Mouse (Mus musculus) T-cell, adult 2 months (primary cell): ENCODE results near the gene Sec24d.

ENCODE experiments used
- DNase-seq: peaks from one replicate; pipeline ENCODE4 v3.0.0; 2022; ENCODE audit warnings: low spot score

Gene Sec24d

DNA sequence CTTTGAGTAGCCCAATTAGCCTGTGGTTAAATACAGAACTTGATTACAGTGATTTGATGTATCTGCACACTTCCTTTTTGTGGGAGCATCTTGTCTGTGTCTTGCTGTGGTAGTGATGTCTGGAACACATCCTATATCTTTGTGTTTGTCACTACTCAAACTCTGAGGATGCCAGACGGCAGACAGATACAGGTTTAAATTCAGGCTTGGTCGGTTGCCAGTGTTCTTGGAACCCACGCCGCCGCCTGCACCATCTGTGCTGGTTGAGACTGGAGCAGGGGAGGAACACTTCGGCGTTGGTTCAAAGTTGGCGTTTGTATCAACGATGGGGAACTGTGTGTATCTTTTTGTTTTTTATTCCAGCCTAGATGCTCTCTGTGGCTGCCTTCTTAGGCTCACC is 31.0 kb downstream of the Sec24d start:
- DNase-seq, result no peak

DNA sequence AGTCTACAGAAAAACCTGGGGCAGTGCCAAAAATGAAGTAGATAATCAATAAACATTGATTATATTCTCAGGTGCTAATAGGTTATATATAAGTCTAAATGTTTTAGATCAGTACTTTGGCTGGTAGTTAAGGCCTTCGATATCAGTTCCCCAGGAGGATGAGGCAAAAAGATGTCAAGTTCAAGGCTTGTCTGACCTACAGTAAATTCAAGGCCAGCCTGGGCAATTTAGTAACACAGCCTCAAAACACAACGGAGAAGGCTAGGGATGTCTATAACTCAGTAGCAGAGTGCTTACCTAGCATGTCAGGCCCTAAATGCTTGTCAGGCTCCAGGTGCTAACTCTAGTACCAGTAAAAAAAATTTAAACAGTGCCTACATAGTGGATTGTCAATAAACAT is 34.3 kb downstream of the Sec24d start:
- no peak for DNase-seq

DNA sequence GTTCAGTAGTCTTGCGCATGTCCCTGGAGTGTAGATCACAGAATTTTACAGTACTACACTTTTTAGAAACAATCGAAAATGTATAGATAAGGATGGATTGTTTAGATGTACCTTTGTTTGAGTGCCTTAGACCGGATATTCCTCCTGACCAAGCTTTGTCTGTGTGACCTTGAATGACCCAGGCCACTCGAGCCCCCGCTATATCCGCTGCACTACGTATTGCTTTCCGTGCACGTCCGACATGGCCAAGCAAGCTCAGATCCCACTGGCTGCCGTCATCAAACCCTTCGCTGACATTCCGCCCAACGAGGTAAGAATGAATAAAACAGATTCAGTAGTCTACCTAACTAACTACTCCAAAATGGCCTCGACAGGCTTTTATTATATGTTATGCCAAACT is 38.4 kb downstream of the Sec24d start:
- DNase-seq, result no peak

DNA sequence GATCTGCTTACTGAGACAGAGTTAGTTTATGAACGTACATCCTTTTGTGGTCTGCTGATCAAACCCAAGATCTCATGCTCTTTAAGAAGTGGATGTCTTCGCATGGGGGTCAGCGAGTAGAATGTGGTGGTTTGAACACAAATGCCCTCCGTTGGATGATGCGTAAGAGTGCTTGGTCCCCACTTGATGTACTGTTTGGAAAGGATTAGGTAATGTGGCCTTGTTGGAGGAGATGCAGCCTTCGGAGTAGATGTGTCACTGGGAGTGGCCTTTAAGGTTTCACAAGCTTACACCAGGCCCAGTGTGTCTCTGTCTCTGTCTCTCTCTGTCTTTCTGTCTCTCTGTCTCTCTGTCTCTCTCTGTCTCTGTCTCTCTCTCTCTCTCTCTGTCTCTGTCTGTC is 40.2 kb downstream of the Sec24d start:
- DNase-seq, result no peak

DNA sequence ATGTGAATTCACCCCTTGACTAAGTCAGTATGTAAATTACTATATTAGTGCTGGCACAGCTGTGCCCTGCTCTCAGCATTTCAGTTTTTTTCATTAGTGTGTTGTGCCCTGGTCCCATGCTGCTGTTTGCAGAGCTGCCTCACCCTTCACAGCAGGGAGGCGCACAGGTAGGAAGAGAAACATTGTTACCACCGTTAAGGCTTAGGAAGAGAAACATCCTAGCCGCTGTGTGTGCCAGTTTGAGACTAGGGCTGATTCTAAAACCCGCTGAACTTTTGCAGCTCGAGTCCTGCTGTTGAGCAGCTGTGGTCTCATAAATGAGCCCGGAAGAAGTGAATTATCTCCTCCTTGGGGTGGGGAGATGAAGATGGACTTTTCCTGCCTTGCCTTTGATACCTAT is 41.9 kb downstream of the Sec24d start:
- no peak for DNase-seq

DNA sequence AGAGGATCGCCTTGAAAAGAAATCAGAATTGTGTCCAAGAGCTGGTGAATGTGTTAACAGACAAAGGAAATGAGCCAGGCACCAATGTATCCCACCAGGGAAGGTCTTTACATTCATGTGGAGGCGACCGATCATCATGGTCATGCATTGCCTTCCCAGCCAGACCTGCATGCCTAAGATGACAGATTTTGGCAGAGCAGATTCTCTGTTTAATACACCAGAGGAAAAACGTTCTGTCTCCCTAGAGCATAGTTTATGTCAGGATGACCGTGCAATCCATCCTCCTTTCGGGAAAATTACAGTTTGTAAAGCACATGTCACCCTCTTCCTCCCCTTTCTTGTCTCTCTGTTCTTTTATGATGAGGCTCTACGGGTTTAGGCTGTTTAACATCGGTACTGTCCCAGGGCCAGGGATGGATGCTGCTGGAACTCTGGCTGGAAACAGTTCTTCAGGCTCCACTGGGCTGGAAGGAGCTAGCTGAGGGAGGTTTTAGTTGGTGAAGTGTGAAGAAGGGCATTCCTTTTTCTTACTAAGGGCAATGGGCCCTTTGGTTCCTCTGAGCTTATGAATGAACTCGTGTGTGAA is 45.3 kb downstream of the Sec24d start:
- DNase-seq, result no peak

DNA sequence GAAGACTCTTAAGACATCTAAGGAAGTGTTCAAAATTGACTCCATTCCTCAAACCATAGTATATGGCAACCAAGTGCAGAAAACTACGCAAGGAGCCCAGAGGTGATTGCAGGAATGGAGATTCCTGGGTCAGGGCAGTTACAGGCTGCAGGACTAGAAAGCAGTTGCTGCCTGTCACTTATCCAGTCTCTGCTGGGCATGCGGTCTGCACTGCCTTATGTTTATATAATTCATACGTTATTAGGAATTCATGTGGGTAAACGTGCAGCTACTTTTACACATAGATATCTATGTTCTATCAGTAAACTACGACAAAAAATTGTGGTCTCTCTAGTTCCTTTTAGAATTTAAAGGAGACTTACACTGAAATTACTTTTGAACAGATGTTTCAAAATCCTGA is 46.2 kb downstream of the Sec24d start:
- no peak for DNase-seq

DNA sequence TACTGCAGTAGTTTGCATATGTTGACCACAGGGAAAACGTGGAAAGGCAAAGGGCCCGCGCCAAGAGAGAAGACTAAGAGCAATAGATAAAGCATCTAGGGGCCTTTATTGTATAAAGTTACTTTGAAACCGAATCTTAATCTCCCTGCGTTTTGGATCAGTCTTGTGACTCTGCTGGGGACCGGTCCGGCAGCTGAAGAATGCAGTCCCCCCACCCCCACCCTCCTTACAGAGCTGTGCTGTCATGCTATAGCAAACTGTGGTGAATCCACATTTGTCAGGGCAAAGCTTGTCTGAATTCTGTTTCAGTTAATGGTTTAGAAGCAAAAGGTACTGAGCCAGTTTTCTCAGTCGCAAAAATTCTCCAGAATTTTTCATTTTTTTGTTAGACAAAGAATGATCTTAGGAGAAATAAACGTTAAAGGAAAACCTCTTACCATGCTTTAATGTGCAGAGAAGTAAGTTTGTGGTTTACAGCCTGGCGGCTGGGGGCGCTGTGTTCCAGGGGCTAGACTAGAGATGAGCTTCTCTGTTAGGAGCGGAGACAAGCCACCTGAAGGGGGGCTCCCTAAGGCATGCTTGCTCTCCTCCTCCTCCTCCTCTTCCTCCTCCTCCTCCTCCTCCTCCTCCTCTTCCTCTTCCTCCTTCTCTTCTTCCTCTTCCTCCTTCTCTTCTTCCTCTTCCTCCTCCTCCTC is 46.8 kb downstream of the Sec24d start:
- DNase-seq, result no peak

DNA sequence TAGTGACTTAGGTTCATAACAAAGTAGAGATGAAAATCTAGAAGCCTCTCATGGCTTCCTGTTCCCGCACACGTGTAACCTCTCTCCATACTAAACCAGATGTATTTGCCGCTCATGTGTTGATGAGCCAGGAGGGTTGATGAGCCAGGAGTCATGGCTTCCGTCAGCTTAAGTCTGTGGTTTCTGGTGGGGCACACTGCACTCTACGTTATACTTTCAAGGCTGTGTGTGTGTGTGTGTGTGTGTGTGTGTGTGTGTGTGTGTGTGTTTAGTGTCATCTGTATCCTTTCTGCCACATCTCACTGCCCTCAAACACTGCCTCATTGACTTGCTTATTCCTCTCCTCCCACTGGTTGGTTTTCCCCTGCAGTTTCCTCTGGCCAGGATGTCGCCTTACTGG is 48.8 kb downstream of the Sec24d start:
- DNase-seq, result peak; percentile 68

DNA sequence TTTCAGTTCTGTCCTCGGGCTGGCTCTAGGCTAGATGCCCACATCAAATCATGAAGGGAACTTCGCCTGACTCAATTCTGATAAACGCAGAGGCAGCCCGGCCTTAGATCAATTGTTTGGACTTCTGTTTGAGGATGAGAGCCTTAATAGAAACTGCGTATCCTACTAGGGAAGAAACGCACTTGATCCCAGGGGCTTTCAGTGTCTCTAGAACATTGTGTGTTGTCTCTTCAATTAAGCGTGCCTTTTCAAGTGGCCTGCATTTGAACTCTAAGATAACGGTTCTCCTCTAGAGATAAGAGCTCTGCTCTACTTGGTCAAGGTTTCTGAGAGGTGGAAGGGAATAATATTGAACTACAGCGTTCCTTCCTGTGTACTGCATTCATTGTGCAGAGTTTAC is 49.8 kb downstream of the Sec24d start:
- DNase-seq, result no peak

DNA sequence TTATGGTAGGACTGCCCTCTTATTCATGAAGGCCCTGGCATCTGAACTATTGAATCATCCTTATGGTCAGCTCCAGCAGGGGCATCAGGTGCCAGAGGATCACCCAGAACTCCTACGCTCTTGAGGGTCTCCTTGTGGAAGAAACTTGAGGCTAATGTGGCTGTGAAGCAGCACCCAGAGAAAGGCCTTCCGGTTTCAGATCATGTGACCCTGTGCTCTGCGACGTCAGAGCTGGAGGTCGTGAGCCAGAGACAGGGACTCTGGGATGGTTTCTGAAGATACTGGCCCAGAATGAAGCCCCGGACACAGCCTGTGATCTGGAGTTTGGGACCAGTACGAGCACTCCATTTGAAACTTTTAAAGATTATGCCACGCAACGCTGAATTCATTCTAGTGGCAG is 53.1 kb downstream of the Sec24d start:
- DNase-seq, result no peak

DNA sequence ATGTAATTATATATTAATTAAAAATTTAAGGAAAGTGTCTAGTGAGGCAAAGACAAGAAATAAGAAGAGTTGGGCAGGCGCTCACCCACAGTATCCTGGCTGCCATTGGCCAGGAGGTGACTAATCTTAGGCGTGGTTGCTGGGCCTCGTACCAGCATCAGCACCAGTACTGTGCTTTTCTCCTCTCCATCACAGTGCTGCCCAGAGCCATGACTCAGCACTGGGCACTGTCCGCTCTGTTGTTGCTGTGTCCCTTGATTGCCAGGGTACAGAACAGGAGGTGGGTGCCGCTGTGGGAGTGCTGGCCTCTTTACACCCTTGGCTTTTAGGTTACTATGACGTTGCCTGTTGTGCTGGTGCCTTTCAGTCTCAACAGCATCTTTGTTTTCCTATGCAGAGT is 54.4 kb downstream of the Sec24d start:
- no peak for DNase-seq

DNA sequence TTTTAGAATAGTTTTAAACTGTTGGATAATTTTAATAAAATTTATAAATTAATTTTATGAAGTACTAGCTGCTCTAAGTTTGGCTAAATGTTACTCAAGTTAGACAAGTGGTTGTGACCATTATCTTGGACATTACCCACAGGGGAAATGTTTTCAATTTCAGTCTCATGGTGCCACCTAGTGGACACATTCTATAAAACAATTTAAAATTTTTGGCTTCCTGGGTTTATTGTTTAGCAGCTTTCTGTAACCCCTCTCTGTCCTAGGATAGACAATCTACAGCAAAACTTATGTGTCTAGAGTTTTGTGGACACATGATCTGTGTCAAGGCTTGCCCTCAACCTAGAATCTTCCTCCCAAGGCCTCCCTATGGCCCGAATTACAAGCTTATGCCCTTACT is 54.9 kb downstream of the Sec24d start:
- DNase-seq, result peak; percentile 16

DNA sequence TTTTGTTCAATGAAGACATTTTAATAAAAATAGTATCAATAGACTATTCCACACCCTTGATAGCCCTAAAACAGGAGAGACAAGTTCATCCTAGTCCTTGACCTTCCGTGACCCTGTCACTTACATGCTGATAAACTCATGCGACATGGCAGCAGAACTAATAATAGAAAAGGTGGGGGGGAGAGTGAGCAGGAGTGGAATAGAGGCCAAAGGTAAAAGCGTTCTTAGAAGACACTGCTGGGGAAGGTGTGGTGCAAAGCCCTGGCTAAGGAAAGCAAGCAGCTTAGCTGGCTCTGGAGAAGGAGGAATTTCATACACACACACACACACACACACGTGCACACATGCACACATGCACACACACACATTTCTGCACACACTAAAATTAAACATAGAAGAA is 57.1 kb downstream of the Sec24d start:
- DNase-seq, result no peak

DNA sequence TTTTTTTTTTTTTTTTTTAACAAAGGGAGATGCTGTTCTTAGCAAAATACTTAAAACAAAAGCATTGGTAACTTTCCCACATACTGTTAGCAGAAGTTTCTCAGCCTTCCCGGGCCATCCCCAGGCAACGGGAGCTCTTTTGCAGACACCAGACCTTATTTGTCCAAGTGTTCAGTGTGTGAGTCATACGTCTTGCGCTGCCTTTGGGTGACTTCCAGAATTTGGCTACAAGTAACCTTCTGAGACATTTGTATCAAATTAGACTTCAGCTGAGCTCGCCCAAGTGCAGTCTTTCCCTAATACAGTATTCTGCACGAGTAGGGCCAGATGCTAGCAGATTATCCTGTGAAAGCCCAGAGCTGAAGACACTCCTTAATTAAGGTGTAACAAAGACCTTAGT is 62.0 kb downstream of the Sec24d start:
- DNase-seq, result no peak

DNA sequence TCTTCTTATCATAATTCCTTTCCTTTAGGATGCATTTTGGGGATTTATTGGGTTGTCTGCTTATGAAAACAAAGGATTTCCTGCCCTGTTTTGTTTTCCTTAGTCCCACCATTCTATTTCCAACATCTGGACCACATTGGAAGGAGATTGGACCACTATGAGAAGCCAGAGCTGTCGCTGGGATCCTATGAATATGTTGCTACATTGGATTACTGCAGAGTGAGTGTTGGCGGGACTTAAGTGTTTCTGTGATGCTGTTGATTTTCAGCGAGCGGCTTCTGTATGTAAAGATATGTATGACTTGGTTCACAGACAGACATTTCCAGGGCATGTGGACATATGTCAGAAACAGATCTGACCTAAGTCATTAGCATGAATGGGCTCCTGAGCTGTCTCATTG is 63.0 kb downstream of the Sec24d start:
- DNase-seq, result no peak

DNA sequence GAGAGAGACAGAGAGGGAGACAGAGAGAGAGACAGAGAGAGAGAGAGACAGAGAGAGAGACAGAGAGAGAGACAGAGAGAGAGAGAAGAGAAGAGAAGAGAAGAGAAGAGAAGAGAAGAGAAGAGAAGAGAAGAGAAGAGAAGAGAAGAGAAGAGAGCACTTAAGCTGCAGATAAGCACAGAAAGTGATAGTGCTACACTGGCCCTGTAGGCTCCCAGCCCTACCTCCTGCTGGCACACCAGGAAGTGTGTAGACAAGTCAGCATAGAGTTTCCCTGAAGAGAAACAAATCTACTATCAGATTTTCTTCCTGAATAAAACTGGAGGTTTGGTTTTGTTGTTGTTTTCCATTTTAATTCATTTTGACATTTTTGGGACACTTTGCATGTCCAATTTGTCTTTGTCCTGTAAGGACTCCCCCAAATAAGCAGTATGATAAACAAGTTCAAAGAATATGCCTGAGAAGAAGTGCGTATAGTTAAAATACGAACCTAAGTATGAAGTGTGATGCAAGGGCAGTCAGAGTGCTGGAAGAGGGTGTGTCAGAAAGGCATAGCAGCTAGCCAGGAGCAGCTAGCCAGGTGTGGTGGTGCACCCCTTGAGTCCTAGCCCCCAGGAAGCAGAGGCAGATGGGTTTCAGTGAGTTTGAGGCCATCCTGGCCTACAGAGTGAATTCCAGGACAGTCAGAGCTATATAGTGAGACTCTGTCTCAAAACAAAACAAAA is 65.2 kb downstream of the Sec24d start:
- DNase-seq, result no peak

DNA sequence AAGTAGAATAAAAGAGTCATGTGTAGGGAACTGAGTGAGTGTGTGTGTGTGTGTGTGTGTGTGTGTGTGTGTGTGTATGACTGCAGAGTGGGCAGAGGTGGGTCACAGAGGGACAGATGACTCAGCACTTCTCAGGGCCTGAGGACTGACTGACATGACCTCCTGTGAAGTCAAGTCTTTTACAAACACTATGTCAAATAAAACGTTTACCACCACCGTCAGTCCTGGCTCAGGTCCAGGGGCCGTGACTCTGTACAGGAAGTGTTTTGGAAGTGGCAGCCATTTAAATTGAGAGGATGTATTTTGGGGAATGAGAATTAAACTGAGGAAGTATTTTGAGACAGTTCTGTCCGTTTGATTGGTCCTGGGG is 65.8 kb downstream of the Sec24d start:
- DNase-seq, result no peak

DNA sequence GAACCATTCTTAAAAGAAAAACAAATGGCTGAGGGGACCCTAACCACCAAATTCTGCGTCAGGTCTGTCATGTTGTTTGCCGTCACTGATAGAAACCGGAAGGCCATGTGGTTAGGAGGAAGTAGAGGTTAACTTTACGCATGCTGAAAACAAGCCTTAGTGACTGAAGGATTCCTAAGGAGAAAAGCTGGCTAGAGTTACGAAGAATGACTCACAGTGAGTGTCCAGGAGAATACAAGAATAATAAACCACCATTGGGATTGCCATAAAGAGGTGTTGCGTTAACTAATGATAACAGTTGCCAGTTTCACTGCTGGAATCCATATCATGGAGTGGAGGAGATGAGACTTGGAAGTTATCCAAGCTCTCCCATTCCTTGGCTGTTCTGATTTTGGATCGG is 67.7 kb downstream of the Sec24d start:
- peak; percentile 42 for DNase-seq

DNA sequence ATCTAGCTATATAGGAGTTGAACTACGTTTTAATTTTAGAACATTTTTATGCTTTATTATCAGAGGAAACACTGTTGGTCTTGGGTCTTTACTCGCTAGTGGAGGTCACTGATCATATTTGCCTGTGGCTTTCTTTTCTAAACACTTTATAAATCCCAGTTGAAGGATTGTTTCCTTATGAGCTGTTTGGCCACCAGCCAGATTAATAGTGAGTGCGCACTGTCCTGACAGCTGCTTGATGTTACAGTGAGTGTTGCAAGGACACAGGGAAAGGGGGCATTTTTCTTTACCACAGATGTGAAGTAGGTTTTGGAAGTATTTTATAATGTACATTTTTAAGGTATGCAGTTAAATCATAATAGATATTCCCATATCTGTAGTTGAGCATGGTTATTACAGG is 68.2 kb downstream of the Sec24d start:
- no peak for DNase-seq

DNA sequence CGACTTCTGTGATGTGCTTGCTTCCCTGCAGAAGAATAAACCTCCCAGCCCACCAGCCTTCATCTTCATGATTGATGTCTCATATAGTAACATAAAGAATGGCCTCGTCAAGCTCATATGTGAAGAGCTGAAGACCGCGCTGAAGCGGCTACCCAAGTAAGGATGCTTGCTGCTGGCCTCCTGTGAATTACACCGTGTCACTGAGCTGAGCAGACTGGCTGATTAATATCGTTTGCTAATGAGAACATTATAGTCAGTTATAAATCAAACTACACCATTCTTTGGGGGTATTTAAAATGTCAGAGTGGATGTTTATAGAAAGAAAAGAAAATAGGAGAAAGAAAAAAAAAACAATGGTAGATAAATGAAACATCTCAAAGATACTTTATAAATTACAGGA is 69.2 kb downstream of the Sec24d start:
- DNase-seq, result no peak

DNA sequence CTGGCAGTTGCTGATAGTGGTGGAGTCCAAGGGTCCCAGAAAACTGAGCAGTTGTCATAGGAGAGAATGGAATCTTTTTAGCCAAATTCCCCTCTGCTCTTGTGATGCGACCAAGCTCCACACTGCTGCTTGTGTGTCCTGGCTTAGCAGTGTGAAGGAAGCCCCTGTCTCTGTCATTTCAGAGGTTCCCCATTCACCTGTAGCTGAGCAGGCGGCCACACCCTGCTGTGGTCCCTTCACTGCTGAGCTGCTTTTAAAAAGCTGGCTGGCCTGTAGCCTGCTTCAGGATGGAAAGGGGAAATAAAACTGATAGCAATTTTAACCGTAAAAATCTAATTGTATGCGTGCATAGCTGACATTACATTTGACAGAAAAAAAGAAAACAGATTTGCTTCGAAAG is 69.7 kb downstream of the Sec24d start:
- no peak for DNase-seq

DNA sequence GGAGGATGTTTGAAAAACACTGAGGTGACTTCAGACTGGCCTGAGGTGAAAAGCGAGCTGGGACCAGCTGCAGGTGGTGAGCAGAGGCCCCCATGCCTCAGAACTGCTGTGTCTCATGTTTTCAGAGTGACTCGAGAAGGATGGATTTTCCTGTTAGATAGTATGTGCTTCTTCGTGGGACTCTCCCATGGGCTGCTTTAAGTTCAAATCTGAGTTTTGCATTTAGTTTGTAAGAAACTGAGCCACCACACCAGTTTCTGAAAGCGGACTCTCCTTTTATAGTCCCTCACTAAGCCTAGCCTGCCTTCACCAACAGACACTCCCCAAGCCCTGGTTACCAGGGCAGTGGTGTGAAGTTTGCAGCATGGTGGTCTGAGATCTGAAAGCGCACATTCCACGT is 70.6 kb downstream of the Sec24d start:
- no peak for DNase-seq

DNA sequence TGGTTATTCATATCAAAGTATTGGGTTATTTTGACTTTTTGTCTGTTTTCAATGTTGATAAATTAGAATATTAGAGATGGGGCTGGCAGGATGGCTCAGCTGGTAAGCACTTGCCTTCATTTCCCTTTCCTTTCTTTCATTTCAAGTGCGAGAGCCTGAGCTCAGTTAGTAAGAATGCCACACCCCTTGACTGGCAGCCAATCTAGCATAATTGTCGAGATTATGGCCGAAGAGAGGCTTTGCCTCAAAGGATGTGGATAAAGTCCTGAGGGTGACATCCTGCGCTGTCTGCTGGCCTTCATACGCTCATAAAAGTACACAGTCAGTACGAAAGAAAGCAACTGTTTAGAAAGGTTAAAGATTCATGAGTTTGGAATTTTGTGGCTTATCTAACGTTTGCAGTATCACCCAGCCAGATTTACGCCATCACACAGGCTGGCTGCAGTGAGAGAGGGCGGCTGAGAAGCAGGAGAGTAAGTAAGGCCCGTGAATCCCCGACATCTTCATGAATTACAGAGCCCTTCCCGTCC is 71.5 kb downstream of the Sec24d start:
- no peak for DNase-seq
